Comparison of ENCODE assay signal across 11 mouse cellular contexts in genomic region chr15:62206502-62206902, GRCm38 (mm10).
DNase-seq lines count a peak whose midpoint lies in the region; ATAC-seq lines count a peak whose summit lies in the region.
"Had no signal": no experiment of that assay in that cellular context is flagged by ENCODE, and none has a peak within 500 bp of the region (broad histone marks: within the 10 kb centered on the region; RNA-seq: fewer than 3 reads in every experiment).

No protein-coding gene starts in this region.

- H3K27ac ChIP-seq in neural tube, embryonic 15.5 days (replicated peaks): no peak overlapping the region
- H3K27ac ChIP-seq: macrophage had no signal

- H3K4me1 ChIP-seq in neural tube, embryonic 15.5 days: no peaks in the 10 kb centered on the region

- no peaks in the 10 kb centered on the region for H3K36me3 ChIP-seq in neural tube, embryonic 15.5 days

- no peak overlapping the region for H3K4me3 ChIP-seq in neural tube, embryonic 15.5 days (replicated peaks)

- no peak overlapping the region for H3K9ac ChIP-seq in neural tube, embryonic 15.5 days (replicated peaks)

- ATAC-seq in neural tube, embryonic 15.5 days (ENCODE audit: low FRiP score): no peak

- DNase-seq in heart, adult 18-20 months: peak; percentile 22 to 36
- no peak for DNase-seq in heart, adult 9 months (ENCODE audit: low spot score in 2 of 2)
- DNase-seq in right cerebral cortex, postnatal 4 days: peak; percentile 49
- no peak for DNase-seq in right cerebral cortex, postnatal 36 days (ENCODE audit: low spot score in 2 of 2)
- peak; percentile 69 to 74 for DNase-seq in cerebellum, postnatal 36 days
- DNase-seq in ovary, postnatal 36 days (ENCODE audit: low spot score): peak; percentile 53
- DNase-seq in thymus, adult 18-20 months: no peak
- DNase-seq: retina, postnatal 1 day had no signal

- no peaks in the 10 kb centered on the region for H3K27me3 ChIP-seq in neural tube, embryonic 15.5 days (replicated peaks)

- no peak overlapping the region for H3K4me2 ChIP-seq in neural tube, embryonic 15.5 days
- H3K4me2 ChIP-seq: heart, embryonic 11.5 days had no signal

- H3K9me3 ChIP-seq in neural tube, embryonic 15.5 days (replicated peaks): no peaks in the 10 kb centered on the region

- WGBS in neural tube, embryonic 15.5 days: 73% methylated on average over 4 of the region's 4 CpGs

Comparison
In these comparisons a context has a peak if more than half of its experiments do, and no peak if none do; other contexts are left out.
1. DNase-seq: peak in heart, adult 18-20 months (2 of 2), right cerebral cortex, postnatal 4 days (single experiment), cerebellum, postnatal 36 days (2 of 2) and ovary, postnatal 36 days (single experiment); none in heart, adult 9 months (0 of 2), right cerebral cortex, postnatal 36 days (0 of 2) and thymus, adult 18-20 months (0 of 2).